Mouse (Mus musculus) neutrophil, adult 83 days (primary cell): ENCODE data around the gene Eef1g. TPM values are rescaled to one million over a fixed set of nuclear protein-coding genes. Genes with fewer than 3 reads are reported as not detected.

Experiments used
- total RNA-seq, 2 experiments: library from RNA; stranded (reverse); gene quantifications; one replicate each; pipeline ENCODE4 v1.2.4; 2023

The Eef1g gene
- total RNA-seq, result 100 to 1,000 TPM; 131 to 159 TPM

GRCm38 (mm10) chr19:8966590-8967372 lies at the start of gene Eef1g:
Gene Eef1g (plus strand): TSS chr19:8967041.

GRCm38 (mm10) chr19:8920073-8920736 lies 46.6 kb upstream of the Eef1g start, which contains the start of gene B3gat3:
Gene B3gat3 (plus strand): TSS chr19:8920374.

GRCm38 (mm10) chr19:8929224-8930088 lies 37.4 kb upstream of the Eef1g start, which contains the start of the genes Rom1 and Eml3:
Gene Rom1 (minus strand): TSS chr19:8929356.
Gene Eml3 (plus strand): TSS chr19:8929552.

GRCm38 (mm10) chr19:8941515-8942217 lies 25.2 kb upstream of the Eef1g start, which contains the start of gene Mta2:
Gene Mta2 (plus strand): TSS chr19:8941875.

GRCm38 (mm10) chr19:8953135-8954039 lies 13.5 kb upstream of the Eef1g start, which contains the start of gene Tut1:
Gene Tut1 (plus strand): TSS chr19:8953847.

GRCm38 (mm10) chr19:8989066-8989566 lies 22.3 kb downstream of the Eef1g start, which contains the start of gene Ahnak:
Gene Ahnak (plus strand): TSS chr19:8989284.

Other genes with a start within 250 kb of the Eef1g start
- 100 to 1,000 TPM; 110 to 140 TPM for gene Slc3a2, start 243.7 kb upstream of the Eef1g start, total RNA-seq
- gene Wdr74, start 231.2 kb upstream of the Eef1g start, total RNA-seq, result 10 to 100 TPM; 18.5 to 22.5 TPM
- 1 to 10 TPM in 1 of 2 experiments, not detected in 1; 1.6 TPM for gene 1700092M07Rik, start 226.3 kb upstream of the Eef1g start, total RNA-seq
- gene Stx5a, start 225.6 kb upstream of the Eef1g start, total RNA-seq, result 10 to 100 TPM; 95.0 to 99.4 TPM
- gene Nxf1, start 210.0 kb upstream of the Eef1g start, total RNA-seq, result 100 to 1,000 TPM; 148 to 149 TPM
- gene Tmem223, start 196.0 kb upstream of the Eef1g start, total RNA-seq, result 10 to 100 TPM; 24.2 to 30.1 TPM
- 10 to 100 TPM; 81.5 to 81.7 TPM for gene Tmem179b, start 192.6 kb upstream of the Eef1g start, total RNA-seq
- 10 to 100 TPM; 12.6 to 14.4 TPM for gene Taf6l, start 180.6 kb upstream of the Eef1g start, total RNA-seq
- gene Polr2g, start 168.5 kb upstream of the Eef1g start, total RNA-seq, result 10 to 100 TPM; 42.9 to 43.0 TPM
- 1 to 10 TPM; 1.1 to 1.4 TPM for gene Zbtb3, start 164.5 kb upstream of the Eef1g start, total RNA-seq
- gene Ttc9c, start 147.7 kb upstream of the Eef1g start, total RNA-seq, result 10 to 100 TPM; 25.6 to 25.7 TPM
- 10 to 100 TPM; 91.2 to 95.0 TPM for gene Hnrnpul2, start 147.0 kb upstream of the Eef1g start, total RNA-seq
- gene AC129217.1, start 137.3 kb upstream of the Eef1g start, total RNA-seq, result 10 to 100 TPM in 1 of 2 experiments, 1 to 10 TPM in 1; 3.1 to 11.6 TPM
- 10 to 100 TPM; 57.2 to 57.4 TPM for gene Bscl2, start 129.6 kb upstream of the Eef1g start, total RNA-seq
- under 1 TPM in 1 of 2 experiments, not detected in 1; 0.33 TPM for gene Gng3, start 127.8 kb upstream of the Eef1g start, total RNA-seq
- under 1 TPM in 1 of 2 experiments, not detected in 1; 0.13 TPM for gene Lrrn4cl, start 116.3 kb upstream of the Eef1g start, total RNA-seq
- 10 to 100 TPM; 92.2 to 94.2 TPM for gene Ubxn1, start 95.5 kb upstream of the Eef1g start, total RNA-seq
- 10 to 100 TPM; 17.8 to 24.6 TPM for gene Uqcc3, start 86.1 kb upstream of the Eef1g start, total RNA-seq
- gene Lbhd1, start 83.3 kb upstream of the Eef1g start, total RNA-seq, result 10 to 100 TPM in 1 of 2 experiments, 1 to 10 TPM in 1; 5.4 to 17.3 TPM
- not detected for gene Gm49403, start 83.1 kb upstream of the Eef1g start, total RNA-seq
- gene 1810009A15Rik, start 78.2 kb upstream of the Eef1g start, total RNA-seq, result 10 to 100 TPM; 19.4 to 31.7 TPM
- 10 to 100 TPM in 1 of 2 experiments, not detected in 1; 10.3 TPM for gene Gm49416, start 78.1 kb upstream of the Eef1g start, total RNA-seq
- gene Ints5, start 74.0 kb upstream of the Eef1g start, total RNA-seq, result 10 to 100 TPM; 15.0 to 15.1 TPM
- gene Ganab, start 69.0 kb upstream of the Eef1g start, total RNA-seq, result 10 to 100 TPM; 88.6 to 94.6 TPM
- 10 to 100 TPM; 39.8 to 40.9 TPM for gene B3gat3, start 46.7 kb upstream of the Eef1g start, total RNA-seq
- 1 to 10 TPM; 2.4 to 3.1 TPM for gene Rom1, start 37.7 kb upstream of the Eef1g start, total RNA-seq
- gene Eml3, start 37.5 kb upstream of the Eef1g start, total RNA-seq, result 10 to 100 TPM; 46.2 to 51.1 TPM
- 100 to 1,000 TPM; 106 to 109 TPM for gene Mta2, start 25.2 kb upstream of the Eef1g start, total RNA-seq
- gene Tut1, start 13.2 kb upstream of the Eef1g start, total RNA-seq, result 1 to 10 TPM; 7.5 to 8.5 TPM
- gene Ahnak, start 22.2 kb downstream of the Eef1g start, total RNA-seq, result 100 to 1,000 TPM; 396 to 493 TPM
- gene Scgb1a1, start 120.9 kb downstream of the Eef1g start, total RNA-seq, result not detected
- 1 to 10 TPM; 7.4 to 9.5 TPM for gene Asrgl1, start 168.6 kb downstream of the Eef1g start, total RNA-seq